Mouse (Mus musculus) small intestine, adult 2 months (tissue): ENCODE results near the gene Mrps24. TPM values are rescaled to one million over a fixed set of nuclear protein-coding genes. Genes with fewer than 3 reads are reported as not detected.

ENCODE experiments used
- H3K27ac ChIP-seq: fragments of 200-500 bp; 2 replicates; pipeline ENCODE4 v1.5.1; 2012; ENCODE audit warnings: low read depth, low read length, control low read depth, inconsistent platforms; ENCODE audit not compliant: insufficient read depth
- H3K27me3 ChIP-seq: fragments of 200-500 bp; 2 replicates; pipeline ENCODE4 v1.6.1; 2012; ENCODE audit warnings: mild to moderate bottlenecking, moderate library complexity, low read length, inconsistent platforms; ENCODE audit not compliant: control insufficient read depth, insufficient read depth
- H3K36me3 ChIP-seq: fragments of 200-500 bp; 2 replicates; pipeline ENCODE4 v1.6.1; 2012; ENCODE audit warnings: mild to moderate bottlenecking, low read length, control low read depth, inconsistent platforms; ENCODE audit not compliant: control insufficient read depth, insufficient read depth
- H3K4me1 ChIP-seq: fragments of 200-500 bp; 2 replicates; pipeline ENCODE4 v1.6.1; 2012; ENCODE audit warnings: low read length, inconsistent platforms, mixed read lengths; ENCODE audit not compliant: control insufficient read depth, insufficient read depth, insufficient read length
- H3K4me3 ChIP-seq: fragments of 200-500 bp; 2 replicates; pipeline ENCODE4 v1.5.1; 2012; ENCODE audit warnings: low read depth, mild to moderate bottlenecking, control low read depth, inconsistent platforms, low read length, moderate library complexity
- CTCF ChIP-seq: fragments of 200-500 bp; IDR thresholded peaks from 2 replicates; pipeline ENCODE4 v1.5.1; 2012; ENCODE audit warnings: low read depth, mild to moderate bottlenecking, control low read depth, inconsistent platforms, low read length, moderate library complexity, mixed read lengths; ENCODE audit not compliant: insufficient replicate concordance, insufficient read length; ENCODE audit errors: extremely low read depth
- POLR2A ChIP-seq: fragments of 200-500 bp; IDR thresholded peaks from 2 replicates; pipeline ENCODE4 v1.6.1; 2012; ENCODE audit warnings: low read depth, mild to moderate bottlenecking, control low read depth, inconsistent platforms, low read length, moderate library complexity
- WGBS: fragments of 180-500 bp; shearing (Covaris S2); methylation state at CpG from one replicate; pipeline ENCODE4 v1.1.7; 2018; 5-methylcytosine and 5-hydroxymethylcytosine counted together
- polyA plus RNA-seq: library from polyadenylated mRNA; depleted of rRNA; stranded (reverse); fragments of >200 nt; gene quantifications from 2 replicates; pipeline ENCODE4 v1.2.3, GENCODE M21; 2012

Gene Mrps24
- polyA plus RNA-seq, 1 experiment, result 379 TPM

- Histone ChIP-seq H3K4me3 (no peak overlapping the region), H3K36me3 (peaks cover 11% of the 10 kb centered on the region), H3K27me3 (no peaks in the 10 kb centered on the region), H3K4me1 (peaks cover 3% of the 10 kb centered on the region), H3K27ac (no peak overlapping the region)
- TF ChIP-seq POLR2A (no peak), CTCF (no peak)
- 70% methylated on average over 9 of the region's 9 CpGs for WGBS
Measured at GRCm38 (mm10) chr11:5705972-5706371, 9.5 kb downstream of the Mrps24 start.

GRCm38 (mm10) chr11:5703341-5703740, 12.1 kb downstream of the Mrps24 start:
- Histone ChIP-seq H3K27me3 (no peaks in the 10 kb centered on the region), H3K36me3 (peaks cover 11% of the 10 kb centered on the region), H3K27ac (no peak overlapping the region), H3K4me1 (peaks cover 5% of the 10 kb centered on the region), H3K4me3 (no peak overlapping the region)
- TF ChIP-seq CTCF (no peak), POLR2A (no peak)
- 94% methylated on average over 1 of the region's 1 CpGs for WGBS

GRCm38 (mm10) chr11:5702957-5703332, 12.5 kb downstream of the Mrps24 start:
- 94% methylated on average over 6 of the region's 6 CpGs for WGBS
- no peak for TF ChIP-seq CTCF
- TF ChIP-seq POLR2A, result no peak
- no peaks in the 10 kb centered on the region for H3K27me3 ChIP-seq

GRCm38 (mm10) chr11:5702271-5702956, 13.1 kb downstream of the Mrps24 start:
- Histone ChIP-seq H3K4me3 (no peak overlapping the region), H3K27ac (no peak overlapping the region), H3K4me1 (peaks cover 2% of the 10 kb centered on the region; the same call in 1 of the 2 replicates), H3K36me3 (peaks cover 11% of the 10 kb centered on the region), H3K27me3 (no peaks in the 10 kb centered on the region)
- TF ChIP-seq POLR2A (no peak), CTCF (no peak)
- 76% methylated on average over 5 of the region's 5 CpGs for WGBS

More at GRCm38 (mm10) chr11:5702957-5703332, 12.5 kb downstream of the Mrps24 start:
- Histone ChIP-seq H3K27ac (no peak overlapping the region), H3K36me3 (peaks cover 11% of the 10 kb centered on the region), H3K4me3 (no peak overlapping the region), H3K4me1 (peaks cover 3% of the 10 kb centered on the region; the same call in 1 of the 2 replicates)

GRCm38 (mm10) chr11:5701821-5702220, 13.7 kb downstream of the Mrps24 start:
- Histone ChIP-seq H3K36me3 (peaks cover 11% of the 10 kb centered on the region), H3K4me3 (no peak overlapping the region), H3K4me1 (peaks cover 2% of the 10 kb centered on the region; the same call in 1 of the 2 replicates), H3K27me3 (no peaks in the 10 kb centered on the region), H3K27ac (no peak overlapping the region)
- 100% methylated on average over 1 of the region's 1 CpGs for WGBS
- TF ChIP-seq CTCF (no peak), POLR2A (no peak)

GRCm38 (mm10) chr11:5701300-5701699, 14.2 kb downstream of the Mrps24 start:
- no peak overlapping the region for H3K27ac ChIP-seq
- 66% methylated on average over 2 of the region's 2 CpGs for WGBS
- no peak for TF ChIP-seq POLR2A
- no peak for TF ChIP-seq CTCF

GRCm38 (mm10) chr11:5700808-5701207, 14.7 kb downstream of the Mrps24 start:
- Histone ChIP-seq H3K36me3 (peaks cover 11% of the 10 kb centered on the region), H3K4me3 (no peak overlapping the region), H3K27ac (no peak overlapping the region), H3K27me3 (no peaks in the 10 kb centered on the region), H3K4me1 (peaks cover 2% of the 10 kb centered on the region; the same call in 1 of the 2 replicates)
- TF ChIP-seq CTCF (no peak), POLR2A (no peak)
- WGBS, result 61% methylated on average over 7 of the region's 7 CpGs

More at GRCm38 (mm10) chr11:5701300-5701699, 14.2 kb downstream of the Mrps24 start:
- Histone ChIP-seq H3K4me1 (peaks cover 2% of the 10 kb centered on the region; the same call in 1 of the 2 replicates), H3K36me3 (peaks cover 11% of the 10 kb centered on the region), H3K27me3 (no peaks in the 10 kb centered on the region), H3K4me3 (no peak overlapping the region)
